Mouse (Mus musculus) intestine, postnatal 0 days (tissue): ENCODE measurements at regions not wholly inside any gene's neighbourhood (a gene's known extent, or its start where the extent isn't known, plus 50 kb on each side); places are given as distances from the start of the nearest gene placed in this dataset.

Experiments
- ATAC-seq: fragments of 200-750 bp; cut with Nextera tagmentation; 2 replicates; pipeline ENCODE4 v1.8.0; 2017; ENCODE audit warnings: mild to moderate bottlenecking, moderate TSS enrichment, moderate library complexity
- H3K27ac ChIP-seq: fragments of 300-500 bp; sonication (generic); 2 replicates; pipeline ENCODE4 v1.5.1; 2014; ENCODE audit warnings: mild to moderate bottlenecking, low read depth, low read length, moderate library complexity
- H3K27me3 ChIP-seq: fragments of 300-500 bp; sonication (generic); replicated peaks from 2 replicates; pipeline ENCODE4 v1.6.1; 2014; ENCODE audit warnings: low read length, mixed read lengths; ENCODE audit not compliant: control insufficient read depth, insufficient read depth
- H3K36me3 ChIP-seq: fragments of 300-500 bp; sonication (generic); 2 replicates; pipeline ENCODE4 v1.6.1; 2014; ENCODE audit warnings: mild to moderate bottlenecking, moderate library complexity; ENCODE audit not compliant: control insufficient read depth, insufficient read depth
- H3K4me1 ChIP-seq: fragments of 300-500 bp; sonication (generic); replicated peaks from 2 replicates; pipeline ENCODE4 v1.6.1; 2014; ENCODE audit warnings: antibody characterized with exemption, low read length, mixed read lengths; ENCODE audit not compliant: control insufficient read depth, insufficient read depth
- H3K4me2 ChIP-seq: fragments of 300-500 bp; sonication (generic); replicated peaks from 2 replicates; pipeline ENCODE4 v1.6.1; 2014; ENCODE audit warnings: low read depth, mild to moderate bottlenecking, moderate library complexity
- H3K4me3 ChIP-seq: fragments of 300-500 bp; sonication (generic); 2 replicates; pipeline ENCODE4 v1.5.1; 2014; ENCODE audit warnings: low read depth, low read length
- H3K9ac ChIP-seq: fragments of 300-500 bp; sonication (generic); 2 replicates; pipeline ENCODE4 v1.6.1; 2014; ENCODE audit warnings: mild to moderate bottlenecking, low read depth, low read length
- H3K9me3 ChIP-seq: fragments of 300-500 bp; sonication (generic); 2 replicates; pipeline ENCODE4 v1.6.1; 2016; ENCODE audit warnings: mixed run types; ENCODE audit not compliant: control insufficient read depth
- CTCF ChIP-seq: sonication (generic); IDR thresholded peaks from 2 replicates; pipeline ENCODE4 v1.5.1; 2016; ENCODE audit warnings: low read depth, mild to moderate bottlenecking, control low read depth, antibody characterized with exemption, moderate library complexity
- WGBS: fragments of 180-500 bp; shearing (Covaris S2); extraction: QIAGEN DNeasy Blood & Tissue Kit; methylation state at CpG from one replicate; pipeline ENCODE4 v1.1.7; 2014; 5-methylcytosine and 5-hydroxymethylcytosine counted together

GRCm38 (mm10) chr1:34930571-34930970 lies 80.8 kb downstream of the Plekhb2 start:
- H3K9me3 ChIP-seq = no peaks in the 10 kb centered on the region
- no peak overlapping the region for H3K4me3 ChIP-seq
- WGBS = 91% methylated on average over 11 of the region's 11 CpGs
- no peak overlapping the region for H3K4me2 ChIP-seq
- H3K36me3 ChIP-seq = no peaks in the 10 kb centered on the region
- no peak overlapping the region for H3K9ac ChIP-seq
- H3K4me1 ChIP-seq = no peaks in the 10 kb centered on the region
- H3K27me3 ChIP-seq = no peaks in the 10 kb centered on the region
- TF ChIP-seq CTCF = no peak
- ATAC-seq = no peak
- H3K27ac ChIP-seq = no peak overlapping the region

GRCm38 (mm10) chr1:34943196-34943595 lies 93.4 kb downstream of the Plekhb2 start:
- H3K9ac ChIP-seq = no peak overlapping the region
- no peaks in the 10 kb centered on the region for H3K9me3 ChIP-seq
- H3K4me3 ChIP-seq = no peak overlapping the region
- no peak overlapping the region for H3K4me2 ChIP-seq
- no peak for ATAC-seq
- H3K4me1 ChIP-seq = no peaks in the 10 kb centered on the region
- WGBS = 63% methylated on average over 1 of the region's 1 CpGs
- no peaks in the 10 kb centered on the region for H3K27me3 ChIP-seq
- no peaks in the 10 kb centered on the region for H3K36me3 ChIP-seq
- no peak for TF ChIP-seq CTCF
- H3K27ac ChIP-seq = no peak overlapping the region

- no peak for ATAC-seq
- Histone ChIP-seq H3K9me3 (no peaks in the 10 kb centered on the region), H3K27me3 (no peaks in the 10 kb centered on the region), H3K9ac (no peak overlapping the region), H3K4me2 (no peak overlapping the region), H3K27ac (no peak overlapping the region), H3K4me3 (no peak overlapping the region), H3K36me3 (no peaks in the 10 kb centered on the region), H3K4me1 (no peaks in the 10 kb centered on the region)
- WGBS = 73% methylated on average over 19 of the region's 19 CpGs
- no peak for TF ChIP-seq CTCF
Observed at GRCm38 (mm10) chr1:34961633-34962507, 112.1 kb downstream of the Plekhb2 start.

GRCm38 (mm10) chr1:34962508-34962885 lies 112.7 kb downstream of the Plekhb2 start:
- no peaks in the 10 kb centered on the region for H3K36me3 ChIP-seq
- TF ChIP-seq CTCF = no peak
- H3K27me3 ChIP-seq = no peaks in the 10 kb centered on the region
- H3K4me2 ChIP-seq = no peak overlapping the region
- H3K27ac ChIP-seq = no peak overlapping the region
- WGBS = 83% methylated on average over 6 of the region's 6 CpGs
- H3K9me3 ChIP-seq = no peaks in the 10 kb centered on the region
- ATAC-seq = no peak
- no peak overlapping the region for H3K4me3 ChIP-seq
- no peaks in the 10 kb centered on the region for H3K4me1 ChIP-seq
- H3K9ac ChIP-seq = no peak overlapping the region

- no peak for TF ChIP-seq CTCF
- Histone ChIP-seq H3K27me3 (no peaks in the 10 kb centered on the region), H3K4me1 (no peaks in the 10 kb centered on the region), H3K4me3 (no peak overlapping the region), H3K36me3 (no peaks in the 10 kb centered on the region), H3K27ac (no peak overlapping the region), H3K9ac (no peak overlapping the region), H3K4me2 (no peak overlapping the region), H3K9me3 (no peaks in the 10 kb centered on the region)
- 85% methylated on average over 6 of the region's 6 CpGs for WGBS
- no peak for ATAC-seq
Observed at GRCm38 (mm10) chr1:34974801-34975200, 125.0 kb downstream of the Plekhb2 start.

GRCm38 (mm10) chr1:34978156-34978555 lies 128.4 kb downstream of the Plekhb2 start:
- Histone ChIP-seq H3K27me3 (no peaks in the 10 kb centered on the region), H3K27ac (no peak overlapping the region), H3K9me3 (no peaks in the 10 kb centered on the region), H3K4me1 (no peaks in the 10 kb centered on the region), H3K36me3 (no peaks in the 10 kb centered on the region), H3K9ac (no peak overlapping the region), H3K4me3 (no peak overlapping the region), H3K4me2 (no peak overlapping the region)
- no peak for TF ChIP-seq CTCF
- WGBS = 95% methylated on average over 10 of the region's 10 CpGs
- ATAC-seq = no peak
